Mouse (Mus musculus) gastrocnemius, postnatal 14 days (tissue): ENCODE measurements around the gene Sept6. TPM values are rescaled to one million over a fixed set of nuclear protein-coding genes. Genes with fewer than 3 reads are reported as not detected.

ENCODE experiments used
- DNase-seq: peaks from one replicate; pipeline ENCODE4 v3.0.0; 2021; ENCODE audit warnings: mixed read lengths
- intact Hi-C: fragments of 180-260 bp; cut with DNase I; formaldehyde crosslinking; loops from one replicate; pipeline ENCODE4 v1.15.1; 2025; ENCODE audit warnings: low total_unique reads
- long read RNA-seq, 2 experiments: library from polyadenylated mRNA; stranded (forward); transcript quantifications; one replicate each; pipeline ENCODE4 v2.0.0; 2021
- total RNA-seq, 2 experiments: library from RNA; stranded (reverse); gene quantifications; 2 replicates each; pipeline ENCODE4 v1.2.3; 2021

The Sept6 gene
- 1 to 10 TPM; 4.3 to 7.0 TPM for total RNA-seq
- long read RNA-seq, experiment 1, partial matches to known transcripts = 0 of 4 reads
- long read RNA-seq, experiment 1, other reads (novel, unspliced or antisense) = 3 of 4 reads
- long read RNA-seq, experiment 2, partial matches to known transcripts = 0 of 1 reads
- long read RNA-seq, experiment 2, other reads (novel, unspliced or antisense) = 1 of 1 reads

DNA sequence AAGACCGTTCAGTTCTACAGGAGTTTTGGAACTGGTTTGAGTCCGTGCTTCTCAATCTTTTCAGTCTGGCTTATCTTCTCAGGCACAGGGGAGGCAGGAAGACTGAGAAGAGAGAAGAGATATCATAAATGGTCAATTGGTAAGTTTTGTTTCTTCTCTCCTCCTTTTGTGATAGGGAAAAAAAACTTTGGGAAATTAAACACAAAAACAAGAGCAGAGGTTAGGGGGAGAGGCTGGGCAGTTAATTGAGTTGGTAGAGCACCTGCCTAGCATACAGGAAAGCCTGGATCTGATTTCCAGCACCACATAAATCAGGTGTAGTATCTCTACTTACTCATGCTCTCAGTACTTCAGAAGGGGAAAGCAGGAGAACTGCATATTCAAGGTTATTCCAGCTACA lies at the start of gene Sept6:
Gene Sept6 (minus strand): TSS at position 101 of the 400 bp plus-strand sequence.
- no peak for DNase-seq
- intact Hi-C loops = no loop called here

DNA sequence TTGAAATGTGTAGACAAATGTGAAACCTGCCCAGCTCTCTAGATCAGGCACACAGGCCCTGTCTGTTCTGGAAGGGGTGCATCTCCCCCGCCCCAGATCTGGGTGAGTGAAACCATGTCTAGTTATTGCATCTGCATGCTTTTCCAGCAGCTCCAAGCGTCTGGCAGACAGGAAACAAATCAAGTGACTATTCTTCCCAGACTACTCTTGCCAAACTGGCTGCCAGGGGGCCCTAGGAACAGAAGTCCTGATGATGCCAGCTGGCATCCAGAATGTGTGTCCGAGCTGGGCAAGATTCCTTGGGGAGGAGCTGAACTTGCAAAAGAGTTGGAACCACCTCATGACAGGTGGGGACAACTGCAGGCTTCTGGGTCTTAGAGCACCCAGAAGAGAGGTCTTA lies 36.8 kb upstream of the Sept6 start:
- intact Hi-C loops = no loop called here
- DNase-seq = peak; percentile 32

DNA sequence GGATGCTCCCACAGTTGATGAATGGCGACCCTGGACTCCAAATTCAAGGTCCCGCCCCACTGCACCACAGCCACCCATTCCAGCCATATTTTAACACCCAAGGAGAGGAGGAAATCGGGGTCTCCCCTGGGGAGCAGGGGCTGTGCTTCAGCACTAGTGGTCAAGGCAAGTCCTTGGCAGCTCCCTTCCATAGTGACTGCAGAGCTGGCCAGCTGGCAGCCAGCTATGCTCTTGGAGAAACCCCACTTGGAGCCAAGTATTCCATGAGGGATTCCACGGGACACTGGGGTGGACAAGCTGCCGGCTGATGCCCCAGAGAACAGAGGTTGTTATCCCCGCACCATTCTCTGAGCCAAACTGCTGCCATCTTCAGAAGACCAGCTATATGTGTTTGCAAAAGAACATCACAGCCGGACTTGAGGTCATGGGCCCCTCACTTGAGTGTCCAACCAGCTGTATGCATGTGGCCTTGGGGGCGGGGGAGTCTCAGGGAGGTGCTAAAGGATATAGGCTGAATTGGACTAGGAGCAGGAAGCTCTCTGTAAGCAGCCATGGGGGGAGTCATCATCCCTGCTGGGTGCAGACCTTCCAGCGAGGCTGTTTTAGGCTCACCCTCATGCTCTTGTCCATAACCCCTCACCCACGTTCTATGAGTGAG lies 32.2 kb upstream of the Sept6 start:
- peak; percentile 6 for DNase-seq
- intact Hi-C loops = no loop called here

DNA sequence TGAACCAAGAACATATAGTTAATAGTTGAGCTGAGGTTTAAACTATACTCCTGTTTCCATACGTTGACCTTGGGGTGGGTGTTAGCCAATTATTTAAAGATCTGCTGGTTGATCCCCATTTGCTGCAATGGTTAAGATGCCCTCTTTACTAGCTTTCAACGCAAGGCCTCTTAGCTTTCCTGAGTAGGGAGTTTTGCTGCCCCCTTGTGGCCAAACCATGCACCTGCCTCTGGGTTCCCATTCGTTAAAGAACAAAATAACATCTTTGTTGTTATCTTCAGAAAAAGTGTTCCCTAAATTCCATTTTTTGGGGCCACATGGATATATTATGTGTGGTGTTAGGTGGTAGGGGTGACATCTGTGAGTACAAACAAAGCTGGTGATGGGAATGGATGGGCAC lies 31.1 kb upstream of the Sept6 start:
- peak; percentile 50 for DNase-seq
- intact Hi-C loops = no loop called here

DNA sequence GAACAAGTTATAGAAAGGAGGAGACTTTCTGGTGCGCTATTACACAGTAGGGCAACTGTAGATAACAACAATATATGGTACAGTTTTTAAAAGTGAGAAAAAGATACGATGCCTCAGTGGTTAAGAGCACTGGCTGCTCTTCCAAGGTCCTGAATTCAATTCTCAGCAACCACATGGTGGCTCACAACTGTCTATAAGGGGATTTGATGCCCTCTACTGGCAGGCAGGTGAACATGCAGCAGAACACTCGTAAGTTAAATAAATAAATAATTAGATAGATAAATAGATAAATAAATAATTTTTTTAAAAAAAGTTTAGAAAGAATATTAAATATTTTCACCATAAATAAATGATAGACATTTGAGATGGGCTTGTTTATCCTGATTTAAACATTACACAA lies 27.5 kb upstream of the Sept6 start:
- intact Hi-C loops = loop anchor here (5.0 kb wide), 1 partner anchor 87 kb away; no protein-coding TSS in a partner anchor
- DNase-seq = no peak

DNA sequence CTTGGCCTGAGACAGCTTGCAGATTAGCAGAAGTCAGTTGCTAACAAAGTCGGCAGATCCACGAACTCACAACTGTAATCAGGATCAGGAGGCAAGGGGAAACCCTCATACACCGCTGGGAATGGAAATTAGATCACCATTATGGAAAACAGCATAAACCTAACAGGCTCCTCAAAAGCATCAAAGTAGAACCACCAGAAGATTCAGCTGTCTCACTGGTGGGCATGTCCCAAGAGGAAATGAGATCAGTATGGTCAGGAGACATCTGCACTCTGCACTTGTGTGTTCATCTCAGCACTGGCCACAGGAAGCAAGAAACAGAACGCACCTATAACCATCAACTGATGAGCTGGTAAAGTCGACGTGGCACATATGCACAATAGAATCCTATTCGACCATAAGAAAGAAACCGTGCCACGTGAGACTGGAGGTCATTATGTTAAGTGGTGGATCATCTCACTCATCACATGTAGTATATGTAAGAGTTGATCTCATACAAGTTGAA lies 26.6 kb upstream of the Sept6 start:
- intact Hi-C loops = loop anchor here (5.0 kb wide), 1 partner anchor 86 kb away; no protein-coding TSS in a partner anchor
- no peak for DNase-seq

DNA sequence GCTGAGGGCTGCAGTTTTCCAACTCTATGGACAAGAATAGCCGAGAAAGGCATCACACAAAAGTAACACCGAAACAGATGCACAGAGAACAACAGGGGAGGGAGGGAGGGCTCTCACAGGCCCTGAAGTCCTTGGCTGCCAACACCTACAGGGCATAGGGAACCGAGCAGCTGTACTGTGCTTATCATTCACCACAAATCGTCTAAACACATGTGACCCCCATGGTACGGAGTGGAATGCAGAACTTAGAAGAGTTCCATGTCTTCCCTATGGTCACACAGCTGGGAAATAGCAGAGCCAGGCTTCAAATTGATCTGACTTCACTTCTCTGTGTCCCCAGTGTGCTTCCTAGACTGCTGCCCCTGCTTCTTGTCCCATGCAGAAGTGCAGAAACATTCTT lies 22.3 kb upstream of the Sept6 start:
- DNase-seq = no peak
- intact Hi-C loops = no loop called here

DNA sequence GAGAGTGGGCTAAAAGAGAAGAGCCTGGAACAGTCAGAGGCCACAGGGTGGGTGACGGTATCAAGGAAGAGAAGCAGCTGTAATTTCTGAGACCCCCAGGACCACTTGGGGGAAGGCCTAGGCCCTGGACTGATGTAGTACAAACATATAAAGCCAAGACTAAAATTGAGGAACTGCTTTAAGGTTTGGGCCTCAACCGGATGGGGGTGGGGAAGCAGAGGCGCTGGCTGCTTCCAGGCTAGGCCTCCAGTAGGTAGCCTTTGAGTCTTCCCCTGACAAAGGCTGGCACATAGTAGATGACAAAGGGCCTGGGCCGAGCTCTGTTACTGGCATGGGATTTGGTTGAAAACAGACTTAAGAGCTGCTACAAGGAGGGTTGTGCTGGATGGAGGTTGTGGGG lies 555 bp downstream of the Sept6 start:
- intact Hi-C loops = no loop called here
- no peak for DNase-seq

DNA sequence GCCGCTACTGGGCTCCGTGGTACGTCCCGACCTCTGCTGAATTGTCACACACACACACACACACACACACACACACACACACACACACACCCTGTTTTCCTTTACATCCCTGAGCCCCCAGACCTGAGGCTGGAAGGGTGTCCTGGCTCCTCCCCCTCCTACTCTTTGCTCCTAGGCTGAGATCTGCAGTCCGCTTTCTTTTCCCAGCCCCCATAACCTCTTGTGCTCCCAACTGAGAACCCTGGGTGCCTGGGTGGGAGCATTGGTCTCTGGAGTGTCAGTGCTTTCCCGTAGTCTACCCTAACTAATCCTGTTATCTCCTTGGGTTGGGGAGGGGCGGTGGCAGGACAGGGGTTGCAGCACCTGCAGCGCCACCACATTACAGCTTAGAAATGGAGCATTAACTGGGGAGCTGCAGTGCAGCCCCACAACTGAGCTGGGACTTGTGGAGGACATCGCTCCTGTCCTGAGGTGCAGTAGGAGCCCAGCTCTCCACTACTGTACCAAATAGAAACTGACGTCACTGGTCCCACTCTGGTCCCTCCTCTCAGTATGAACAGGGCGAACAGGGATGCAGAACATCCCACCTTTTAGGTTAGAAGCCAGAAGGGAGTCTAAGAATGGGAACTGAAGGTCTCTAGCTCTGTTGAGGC lies 1.7 kb downstream of the Sept6 start:
- no peak for DNase-seq
- intact Hi-C loops = no loop called here

DNA sequence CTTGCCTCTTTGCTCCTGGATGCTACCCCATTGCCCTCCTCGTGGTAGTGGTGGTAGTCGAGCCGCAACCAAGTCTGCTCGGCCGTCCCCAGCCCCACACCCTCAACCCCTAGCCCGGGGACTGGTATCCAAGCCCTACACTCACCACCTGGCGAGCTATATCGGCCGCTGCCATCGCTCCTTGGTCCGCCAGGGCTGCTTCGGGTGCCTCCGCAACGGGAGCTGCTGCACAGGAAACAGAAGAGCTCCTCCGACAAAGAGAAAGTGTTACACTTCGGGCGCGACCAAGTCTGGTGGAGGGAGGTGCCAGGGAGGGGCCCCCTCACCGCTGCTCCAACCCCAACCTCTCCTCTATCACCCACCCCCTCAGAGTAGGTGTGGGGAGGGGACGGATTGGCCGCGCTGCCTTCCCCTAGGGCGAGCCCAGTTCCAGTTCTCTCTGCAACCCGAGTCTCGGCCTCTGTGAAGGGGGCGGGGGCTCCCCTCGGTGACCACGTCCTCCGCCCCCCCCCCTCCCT lies 2.3 kb downstream of the Sept6 start:
- peak; percentile 59 for DNase-seq

DNA sequence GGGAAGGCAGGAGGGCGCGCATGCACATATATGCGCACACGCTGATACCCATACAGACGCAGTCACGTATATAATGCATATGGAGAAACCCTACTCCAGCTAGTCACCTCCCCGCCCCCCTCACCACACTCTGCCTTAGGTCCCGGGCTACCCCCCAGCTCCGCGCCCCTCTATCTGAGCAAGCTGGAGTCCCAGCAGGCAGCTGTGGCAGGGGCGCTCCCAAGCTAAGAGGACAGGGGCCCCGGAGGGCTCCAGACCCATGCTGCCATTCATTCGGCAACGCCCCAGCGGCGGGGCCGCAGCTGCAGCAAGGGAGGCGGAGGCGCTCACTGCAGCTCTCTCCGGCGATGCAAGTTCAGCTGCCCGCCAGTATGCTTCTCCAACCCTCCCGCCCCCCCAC lies 2.8 kb downstream of the Sept6 start:
- intact Hi-C loops = no loop called here
- DNase-seq = peak; percentile 21

More for the DNA sequence above, 2.3 kb downstream of the Sept6 start:
- intact Hi-C loops = no loop called here

DNA sequence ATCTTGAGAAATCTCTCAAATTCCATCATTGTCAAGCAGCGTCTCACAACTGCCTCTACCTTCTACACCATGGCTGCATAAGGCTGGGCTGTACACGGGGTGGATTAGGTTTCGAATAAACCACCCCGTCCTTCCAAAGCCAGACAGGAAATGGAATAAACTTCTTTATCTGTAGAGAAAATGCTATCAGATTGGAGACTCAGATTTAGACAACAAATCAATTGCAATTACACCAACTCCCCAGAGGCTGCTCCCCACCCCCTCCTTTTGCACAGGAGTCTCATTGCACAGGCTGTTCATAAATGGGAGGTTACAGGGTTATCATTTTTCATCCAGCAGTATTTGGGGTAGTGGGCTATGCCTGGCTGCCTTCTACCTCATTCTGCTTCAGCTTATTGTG lies 3.7 kb downstream of the Sept6 start:
- intact Hi-C loops = no loop called here
- DNase-seq = no peak

DNA sequence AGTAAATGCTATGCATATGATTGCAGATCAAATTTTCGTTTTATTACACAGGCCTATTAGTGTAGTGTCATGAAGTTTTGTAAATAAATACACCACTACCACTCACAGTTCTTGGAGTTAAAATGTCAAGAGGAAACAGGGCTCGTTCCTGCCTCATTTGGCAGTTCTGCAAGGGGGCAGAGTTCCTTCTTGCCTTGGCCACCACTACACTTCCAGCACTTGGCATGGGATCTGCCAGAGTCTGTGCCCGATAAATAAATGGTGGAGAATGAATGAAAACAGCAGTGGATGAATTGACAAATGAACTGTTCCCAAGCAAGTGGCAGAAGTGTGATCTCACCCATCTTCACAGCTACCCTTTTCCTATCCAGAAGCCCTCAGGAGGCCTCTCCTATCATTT lies 6.6 kb downstream of the Sept6 start:
- intact Hi-C loops = no loop called here
- no peak for DNase-seq

DNA sequence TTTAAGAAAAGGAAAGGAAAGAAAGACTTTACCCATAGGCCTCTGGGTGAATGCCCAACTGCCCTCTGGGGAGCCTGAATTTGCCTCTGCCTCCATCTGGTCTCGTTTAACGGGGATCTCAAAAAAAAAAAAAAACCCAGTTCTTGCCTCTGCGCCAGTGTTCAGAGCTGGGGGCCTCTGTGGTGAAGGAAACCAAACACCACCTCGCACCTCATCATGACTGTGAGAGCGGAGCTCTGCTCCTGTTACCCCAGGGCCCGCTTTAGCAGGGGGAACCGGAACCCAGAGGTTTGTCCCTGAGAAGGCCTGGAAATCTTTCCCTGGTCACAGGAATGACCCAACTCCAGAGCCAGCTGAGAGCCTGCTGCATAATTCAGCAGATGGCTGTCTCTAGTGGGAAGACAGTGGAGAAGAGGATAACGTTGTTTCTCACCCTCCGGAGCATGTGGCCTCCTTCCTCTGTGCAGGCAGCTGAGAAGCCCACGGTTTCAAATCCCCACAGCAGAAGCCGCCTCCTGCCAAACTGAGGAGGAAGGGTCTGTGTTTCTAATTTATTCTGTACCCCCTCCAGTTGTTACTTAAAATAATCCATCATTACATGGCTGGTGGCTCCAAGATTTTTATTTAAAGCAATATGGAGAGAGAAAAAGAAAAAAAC lies 7.8 kb downstream of the Sept6 start:
- DNase-seq = peak; percentile 35
- intact Hi-C loops = no loop called here

DNA sequence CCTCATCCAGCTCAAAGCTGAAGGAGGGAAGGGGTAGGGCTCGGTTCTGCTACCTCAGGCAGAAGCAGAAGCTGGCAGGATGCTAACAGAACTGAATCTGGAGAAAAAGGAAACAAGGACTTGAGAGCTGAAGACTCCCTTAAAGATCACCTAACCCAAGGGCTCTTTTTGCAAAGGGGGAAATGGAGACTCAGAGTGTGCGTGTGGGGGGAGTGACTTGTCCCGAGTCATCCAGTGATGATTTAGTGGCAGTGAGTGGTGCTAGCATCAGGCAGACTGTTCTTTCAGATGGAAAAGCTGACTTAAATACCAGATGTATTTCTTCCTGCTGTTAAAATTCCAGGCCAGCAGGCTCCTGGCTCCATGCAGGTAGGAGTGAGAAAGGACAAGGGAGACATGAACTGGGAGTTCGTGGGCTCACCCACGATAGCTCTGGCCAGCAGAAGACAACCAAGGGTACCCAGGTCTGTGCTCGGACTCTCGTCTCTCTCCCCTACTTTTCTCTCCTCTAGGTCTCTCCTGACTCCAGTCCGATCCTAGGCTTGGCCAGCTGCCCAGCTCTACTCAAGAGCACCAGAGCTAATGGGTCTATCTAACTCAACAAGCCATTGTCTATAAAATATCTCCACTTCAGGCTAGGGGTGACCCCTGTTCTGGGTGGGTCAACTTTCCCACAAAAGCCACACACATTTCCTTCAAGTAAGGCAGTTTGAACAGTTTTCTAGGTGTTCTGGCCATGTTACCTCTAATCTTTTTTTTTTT lies 8.5 kb downstream of the Sept6 start:
- intact Hi-C loops = no loop called here
- peak; percentile 22 for DNase-seq

DNA sequence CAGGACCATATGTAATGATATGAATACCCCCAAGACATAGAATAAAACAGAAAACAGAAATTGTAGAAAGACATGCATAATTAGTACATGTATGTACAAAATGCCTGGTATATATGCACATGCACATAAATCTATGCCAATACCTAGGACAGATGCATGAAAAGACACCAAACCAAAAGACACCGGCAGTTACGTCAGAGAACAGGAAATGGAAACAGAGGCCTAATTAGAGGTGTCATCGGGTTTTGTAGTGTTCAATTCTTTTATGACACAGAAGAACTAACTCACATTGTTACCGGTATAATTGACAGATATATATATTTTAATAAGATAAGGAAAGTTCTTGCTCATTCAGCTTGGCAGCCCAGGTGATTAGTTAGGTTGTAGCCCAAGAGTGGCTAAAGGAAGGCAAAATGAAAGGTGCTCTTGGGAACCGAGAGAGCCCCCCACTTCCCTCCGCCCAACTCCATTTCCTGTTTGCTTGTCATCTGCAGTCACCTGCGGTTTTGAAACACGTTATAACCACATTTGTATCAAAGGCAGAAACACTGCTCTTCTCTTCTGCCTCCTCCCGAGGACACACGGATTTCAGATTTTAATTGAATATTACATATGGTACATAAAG lies 10.9 kb downstream of the Sept6 start:
- intact Hi-C loops = no loop called here

DNA sequence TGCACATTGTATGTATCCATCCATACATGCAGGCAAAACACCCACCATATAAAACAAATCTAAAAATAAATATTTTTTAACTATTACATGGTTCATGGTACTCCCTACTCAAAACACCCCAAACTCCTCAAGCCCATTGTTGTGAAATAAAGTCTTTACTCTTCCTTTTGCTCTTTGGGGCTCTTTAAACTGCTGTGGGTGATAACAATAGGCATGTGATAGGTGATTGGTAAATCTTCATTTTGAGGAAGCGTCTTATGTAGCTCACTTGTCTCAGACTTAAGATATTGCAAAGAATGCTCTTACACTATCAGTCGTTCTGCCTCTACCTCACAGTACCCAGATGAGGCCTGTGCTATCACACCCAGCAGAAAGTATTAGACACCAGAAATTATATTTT lies 13.7 kb downstream of the Sept6 start:
- DNase-seq = no peak
- intact Hi-C loops = no loop called here

More for the DNA sequence above, 10.9 kb downstream of the Sept6 start:
- no peak for DNase-seq

DNA sequence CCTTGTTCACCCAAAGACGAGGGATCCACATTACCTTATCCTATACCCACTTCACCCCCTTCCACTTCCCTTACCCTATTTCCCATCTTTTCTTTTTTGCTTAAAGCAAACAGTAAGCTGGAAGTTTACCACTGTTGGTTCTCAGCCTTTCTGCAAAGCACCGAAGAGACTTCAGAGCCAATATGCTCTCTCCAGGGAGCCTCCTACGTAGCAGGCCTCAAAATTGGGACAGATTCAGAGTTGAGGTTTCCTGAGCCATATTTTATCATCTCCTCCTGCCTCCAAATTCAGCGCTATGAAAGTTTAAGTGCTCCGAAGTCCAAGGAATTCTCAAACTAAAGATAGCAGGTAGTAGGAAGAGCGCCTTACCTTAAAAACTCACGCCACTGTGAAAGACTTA lies 14.6 kb downstream of the Sept6 start:
- intact Hi-C loops = no loop called here
- no peak for DNase-seq

DNA sequence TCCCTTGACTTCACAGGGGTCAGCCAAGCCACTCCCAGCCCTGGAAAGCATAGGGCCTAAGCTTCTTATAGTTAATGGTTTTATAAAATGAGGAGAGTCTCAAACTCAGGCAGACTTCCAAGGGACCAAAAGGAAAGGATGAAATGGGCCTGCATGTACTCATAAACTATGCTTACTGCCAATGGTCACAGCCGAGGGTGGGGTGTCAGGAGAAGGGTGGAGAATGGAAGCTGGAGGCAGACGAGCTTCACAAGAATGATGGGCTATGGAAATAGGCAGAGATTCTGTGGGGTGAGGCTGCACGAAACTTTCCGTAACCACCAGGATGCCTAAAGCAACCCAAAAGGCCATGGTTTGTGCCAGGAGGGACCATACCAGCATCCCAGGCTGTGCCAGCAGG lies 15.3 kb downstream of the Sept6 start:
- DNase-seq = no peak
- intact Hi-C loops = no loop called here
